Mouse (Mus musculus) kidney, adult 2 months (tissue): ENCODE results near the gene Lama1.

Source experiments
- CTCF ChIP-seq: fragments of 200-500 bp; conservative IDR thresholded peaks from 2 replicates; pipeline ENCODE4 v1.5.1; 2011; ENCODE audit warnings: low read depth, mild to moderate bottlenecking, control low read depth, low read length, moderate library complexity, mixed read lengths; ENCODE audit not compliant: insufficient read depth, insufficient read length
- POLR2A ChIP-seq: fragments of 200-500 bp; IDR thresholded peaks from one replicate; pipeline ENCODE4 v1.6.1; 2011; ENCODE audit warnings: low read depth, low read length, control low read depth

GRCm38 (mm10) chr17:67722578-67722977 lies 25.5 kb downstream of the Lama1 start:
- TF ChIP-seq CTCF, result no peak
- no peak for TF ChIP-seq POLR2A
